Mouse (Mus musculus): Measurements from ENCODE around the gene Arid5b.

Arid5b gene

DNA sequence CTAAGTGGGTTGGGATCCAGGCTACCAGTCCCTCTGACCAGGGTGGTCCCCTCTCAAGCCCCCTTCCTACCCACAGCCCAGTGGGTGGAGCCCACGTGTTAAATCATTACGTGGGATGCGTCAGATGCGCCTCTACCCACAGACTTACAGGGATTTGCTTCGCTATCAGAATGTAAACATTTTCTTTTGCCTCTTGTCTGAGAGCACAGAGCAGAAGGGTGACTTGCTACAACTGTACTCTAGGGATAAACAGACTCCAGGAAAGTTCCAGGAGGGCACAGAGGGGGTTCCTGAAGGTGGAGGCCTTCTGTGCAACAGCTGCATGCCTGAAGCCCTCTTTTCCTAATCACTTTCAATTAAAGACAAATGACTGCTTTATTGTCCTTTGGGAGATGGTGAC lies 98.8 kb downstream of the Arid5b start:
- in situ Hi-C loops (cut with MboI; ENCODE audit: low pct_unique_long_range_greater_than_20kb in 1 of 2, low sequenced_read_pairs in 2 of 2, unreplicated experiment in 1 of 2), result loop anchor here in 1 of 2 experiments (5.0 kb wide), 1 partner anchor 98 kb away; the partner anchor contains the start of gene Arid5b

DNA sequence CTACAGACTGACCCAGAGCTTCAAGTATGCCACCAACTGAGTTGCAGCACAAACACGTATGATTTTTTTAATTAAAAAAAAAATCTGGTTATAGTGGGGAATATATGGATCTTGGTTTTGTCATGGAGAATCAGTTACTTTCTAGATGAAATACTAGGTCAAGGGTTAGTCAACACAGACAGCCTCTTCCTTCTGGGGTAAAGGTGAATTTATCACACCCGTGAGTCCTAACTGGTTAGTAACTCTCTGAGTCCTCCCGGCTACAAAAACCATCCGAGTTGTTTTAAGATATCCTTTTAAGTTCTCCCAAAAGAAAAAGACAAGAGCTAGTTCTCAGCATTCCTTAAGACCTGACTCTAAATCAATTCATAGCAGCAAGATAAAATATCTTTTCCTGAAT lies 99.2 kb downstream of the Arid5b start:
- in situ Hi-C loops (cut with MboI; ENCODE audit: low pct_unique_long_range_greater_than_20kb in 1 of 2, low sequenced_read_pairs in 2 of 2, unreplicated experiment in 1 of 2), result no loop called here

GRCm38 (mm10) chr10:68177697-68178485 lies 100.6 kb downstream of the Arid5b start:
- in situ Hi-C loops (cut with MboI; ENCODE audit: low pct_unique_long_range_greater_than_20kb in 1 of 2, low sequenced_read_pairs in 2 of 2, unreplicated experiment in 1 of 2), result no loop called here

GRCm38 (mm10) chr10:68175811-68176210 lies 102.7 kb downstream of the Arid5b start:
- in situ Hi-C loops (cut with MboI; ENCODE audit: low pct_unique_long_range_greater_than_20kb in 1 of 2, low sequenced_read_pairs in 2 of 2, unreplicated experiment in 1 of 2), result no loop called here

GRCm38 (mm10) chr10:68173634-68174033 lies 104.9 kb downstream of the Arid5b start:
- in situ Hi-C loops (cut with MboI; ENCODE audit: low pct_unique_long_range_greater_than_20kb in 1 of 2, low sequenced_read_pairs in 2 of 2, unreplicated experiment in 1 of 2), result loop anchor here in 1 of 2 experiments (25.0 kb wide), 1 partner anchor 114 kb away; the partner anchor contains the start of gene Arid5b

GRCm38 (mm10) chr10:68172906-68173305 lies 105.6 kb downstream of the Arid5b start:
- in situ Hi-C loops (cut with MboI; ENCODE audit: low pct_unique_long_range_greater_than_20kb in 1 of 2, low sequenced_read_pairs in 2 of 2, unreplicated experiment in 1 of 2), result loop anchor here in 1 of 2 experiments (25.0 kb wide), 1 partner anchor 114 kb away; the partner anchor contains the start of gene Arid5b

- in situ Hi-C loops (cut with MboI; ENCODE audit: low pct_unique_long_range_greater_than_20kb in 1 of 2, low sequenced_read_pairs in 2 of 2, unreplicated experiment in 1 of 2), result loop anchor here in 1 of 2 experiments (25.0 kb wide), 1 partner anchor 115 kb away; the partner anchor contains the start of gene Arid5b
Observed at GRCm38 (mm10) chr10:68171974-68172373, 106.6 kb downstream of the Arid5b start.

DNA sequence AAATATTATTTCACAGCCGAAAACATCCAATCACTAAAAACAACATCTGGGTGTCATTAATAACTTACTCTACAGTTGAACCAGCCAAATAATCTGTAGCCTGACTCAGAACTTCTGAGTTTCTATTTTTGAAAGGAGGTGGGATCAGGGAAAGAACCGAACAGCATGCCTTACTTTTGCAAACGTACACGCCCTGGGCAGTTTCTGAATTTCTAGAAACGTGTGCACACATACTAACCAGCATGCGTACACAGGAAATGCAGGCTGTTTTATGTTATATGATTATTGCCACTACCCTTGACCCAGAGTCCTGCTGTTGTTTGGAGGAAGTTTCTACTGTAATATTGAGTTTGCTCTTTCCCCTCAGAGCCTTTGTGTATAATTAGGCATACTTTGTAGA lies 109.9 kb downstream of the Arid5b start:
- in situ Hi-C loops (cut with MboI; ENCODE audit: low pct_unique_long_range_greater_than_20kb in 1 of 2, low sequenced_read_pairs in 2 of 2, unreplicated experiment in 1 of 2), result loop anchor here in 1 of 2 experiments (25.0 kb wide), 1 partner anchor 119 kb away; the partner anchor contains the start of gene Arid5b

- in situ Hi-C loops (cut with MboI; ENCODE audit: low pct_unique_long_range_greater_than_20kb in 1 of 2, low sequenced_read_pairs in 2 of 2, unreplicated experiment in 1 of 2), result loop anchor here in 1 of 2 experiments (25.0 kb wide), 1 partner anchor 119 kb away; the partner anchor contains the start of gene Arid5b
Observed at GRCm38 (mm10) chr10:68168141-68168540, 110.4 kb downstream of the Arid5b start.

DNA sequence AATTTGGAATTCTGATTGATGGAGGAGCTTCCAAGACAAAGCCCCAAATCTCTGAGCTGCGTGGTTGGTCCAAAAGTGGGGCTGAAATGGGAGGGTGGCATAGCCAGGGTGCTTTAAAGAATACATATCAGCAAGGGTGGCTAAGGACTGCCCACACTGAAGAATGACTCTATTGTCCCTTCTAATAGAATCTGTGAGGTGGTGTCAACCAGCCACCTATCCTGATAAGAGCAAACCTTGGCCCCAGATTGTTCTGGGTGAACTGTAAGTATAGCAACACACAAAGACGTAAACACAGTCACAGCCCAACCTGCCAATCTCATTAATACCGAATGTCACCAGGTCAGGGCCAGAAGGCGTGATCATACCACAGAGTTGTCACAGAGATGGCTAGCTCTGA lies 111.4 kb downstream of the Arid5b start:
- in situ Hi-C loops (cut with MboI; ENCODE audit: low pct_unique_long_range_greater_than_20kb in 1 of 2, low sequenced_read_pairs in 2 of 2, unreplicated experiment in 1 of 2), result loop anchor here in 1 of 2 experiments (25.0 kb wide), 1 partner anchor 120 kb away; the partner anchor contains the start of gene Arid5b

GRCm38 (mm10) chr10:68166695-68167086 lies 111.8 kb downstream of the Arid5b start:
- in situ Hi-C loops (cut with MboI; ENCODE audit: low pct_unique_long_range_greater_than_20kb in 1 of 2, low sequenced_read_pairs in 2 of 2, unreplicated experiment in 1 of 2), result loop anchor here in 1 of 2 experiments (25.0 kb wide), 1 partner anchor 121 kb away; the partner anchor contains the start of gene Arid5b

GRCm38 (mm10) chr10:68165709-68166694 lies 112.5 kb downstream of the Arid5b start:
- in situ Hi-C loops (cut with MboI; ENCODE audit: low pct_unique_long_range_greater_than_20kb in 1 of 2, low sequenced_read_pairs in 2 of 2, unreplicated experiment in 1 of 2), result loop anchor here in 1 of 2 experiments (25.0 kb wide), 1 partner anchor 121 kb away; the partner anchor contains the start of gene Arid5b

DNA sequence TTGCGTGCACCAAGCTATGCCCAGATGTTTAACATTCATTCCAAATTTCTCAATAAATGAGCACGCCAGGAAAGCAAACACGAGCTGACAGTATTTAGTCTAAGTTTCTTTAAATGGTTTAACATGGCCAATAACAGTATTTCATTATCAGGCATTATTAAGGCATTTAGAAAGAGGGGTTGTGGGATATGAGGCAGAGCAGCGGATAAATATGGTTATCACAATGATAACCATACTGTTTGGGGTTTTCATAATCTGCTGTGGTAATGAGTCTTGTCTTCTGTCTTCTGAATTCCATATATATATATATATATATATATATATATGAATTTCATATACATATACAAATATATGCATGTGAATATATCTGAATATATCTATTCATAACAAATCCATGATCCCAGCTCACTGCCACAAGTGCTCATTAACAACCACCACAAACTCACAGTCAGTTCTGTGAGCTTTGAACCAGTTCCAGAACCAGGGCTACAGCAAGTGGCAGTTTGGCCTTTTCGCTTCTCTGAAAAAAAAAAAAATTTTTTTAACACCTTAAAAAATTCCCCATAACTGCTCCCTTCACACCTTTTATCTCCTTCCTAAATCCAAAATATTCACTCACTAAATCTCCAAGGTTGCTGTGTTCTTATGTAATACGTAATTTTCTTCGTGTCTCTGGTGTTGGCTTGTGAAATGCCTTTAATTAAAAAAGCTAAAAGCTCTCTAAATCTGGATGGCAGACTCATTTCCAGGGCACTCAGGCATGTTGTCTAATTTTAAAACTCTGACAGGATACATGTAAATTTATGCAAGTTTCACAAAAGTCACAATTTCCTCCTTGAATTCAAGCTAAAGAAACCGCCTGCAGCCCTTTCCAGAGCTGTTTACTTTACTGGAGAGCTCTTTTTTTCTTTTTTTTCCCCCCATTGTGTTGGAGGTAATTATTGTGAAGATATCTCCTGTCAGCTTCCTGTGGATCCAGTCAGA lies 113.5 kb downstream of the Arid5b start:
- in situ Hi-C loops (cut with MboI; ENCODE audit: low pct_unique_long_range_greater_than_20kb in 1 of 2, low sequenced_read_pairs in 2 of 2, unreplicated experiment in 1 of 2), result loop anchor here in 1 of 2 experiments (25.0 kb wide), 1 partner anchor 122 kb away; the partner anchor contains the start of gene Arid5b

- in situ Hi-C loops (cut with MboI; ENCODE audit: low pct_unique_long_range_greater_than_20kb in 1 of 2, low sequenced_read_pairs in 2 of 2, unreplicated experiment in 1 of 2), result loop anchor here in 1 of 2 experiments (25.0 kb wide), 1 partner anchor 123 kb away; the partner anchor contains the start of gene Arid5b
Observed at GRCm38 (mm10) chr10:68164137-68164536, 114.4 kb downstream of the Arid5b start.

DNA sequence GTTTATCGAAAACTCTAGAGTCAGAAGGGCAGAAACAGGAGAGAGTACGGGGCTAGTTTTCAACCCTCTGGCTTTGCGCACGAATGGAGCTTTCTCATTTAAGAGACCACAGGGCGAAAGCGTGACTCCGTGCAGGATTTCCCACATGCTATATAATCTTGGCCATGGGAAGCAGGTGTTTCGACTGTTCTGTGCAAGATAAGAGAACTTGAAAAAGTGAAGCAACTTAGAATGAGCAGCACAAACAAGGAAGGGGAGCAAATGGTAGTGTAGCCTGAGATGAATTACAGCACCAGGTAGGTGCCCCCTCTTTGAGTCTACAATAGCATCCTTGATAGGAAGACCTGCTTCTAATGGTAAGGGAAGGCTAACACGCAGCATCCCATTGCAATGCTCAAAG lies 118.8 kb downstream of the Arid5b start:
- in situ Hi-C loops (cut with MboI; ENCODE audit: low pct_unique_long_range_greater_than_20kb in 1 of 2, low sequenced_read_pairs in 2 of 2, unreplicated experiment in 1 of 2), result loop anchor here in 1 of 2 experiments (25.0 kb wide), 1 partner anchor 128 kb away; the partner anchor contains the start of gene Arid5b

DNA sequence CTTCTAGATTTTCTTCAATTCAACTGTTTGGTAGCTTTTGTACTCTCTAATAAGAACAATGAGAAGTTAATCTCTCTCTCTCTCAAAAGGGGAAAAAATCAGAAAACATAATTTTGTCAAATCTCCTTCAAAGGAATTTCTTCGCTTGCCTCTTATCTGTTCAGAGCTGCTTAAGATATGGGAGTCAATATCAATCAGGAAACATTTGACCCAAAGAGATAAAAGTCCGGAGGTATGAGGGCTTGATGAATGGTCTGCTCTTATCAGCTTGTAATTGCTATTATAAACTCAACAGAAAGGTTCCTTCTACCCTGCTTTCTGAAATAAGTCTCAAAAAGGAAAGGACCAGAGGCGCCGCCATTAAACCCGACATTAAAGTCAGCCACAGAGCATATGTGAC lies 120.0 kb downstream of the Arid5b start:
- in situ Hi-C loops (cut with MboI; ENCODE audit: low pct_unique_long_range_greater_than_20kb in 1 of 2, low sequenced_read_pairs in 2 of 2, unreplicated experiment in 1 of 2), result loop anchor here in 1 of 2 experiments (25.0 kb wide), 1 partner anchor 129 kb away; the partner anchor contains the start of gene Arid5b

DNA sequence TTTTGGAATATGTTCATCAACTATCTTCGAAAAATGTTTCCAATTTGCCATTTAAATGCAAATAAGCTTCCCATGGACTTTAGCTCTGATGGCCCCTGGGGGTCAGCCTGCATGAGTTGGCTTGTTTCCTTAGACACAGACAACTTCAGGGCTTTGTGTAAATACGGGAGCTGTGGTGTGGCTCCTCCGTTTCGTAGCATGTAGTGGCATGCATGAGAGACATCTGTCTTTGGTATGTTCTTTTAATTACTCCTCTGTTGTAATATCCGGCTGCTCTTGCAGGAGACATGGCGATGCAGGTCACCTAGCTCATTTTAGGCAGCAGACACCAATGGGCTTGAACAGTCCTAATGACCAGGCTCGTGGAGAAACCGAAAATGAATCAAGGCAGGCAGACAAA lies 121.0 kb downstream of the Arid5b start:
- in situ Hi-C loops (cut with MboI; ENCODE audit: low pct_unique_long_range_greater_than_20kb in 1 of 2, low sequenced_read_pairs in 2 of 2, unreplicated experiment in 1 of 2), result loop anchor here in 1 of 2 experiments (25.0 kb wide), 1 partner anchor 130 kb away; the partner anchor contains the start of gene Arid5b

Data from mouse embryonic stem cell (cell line).